Mouse (Mus musculus): ENCODE data around the gene Lrig1. TPM values are rescaled to one million over a fixed set of nuclear protein-coding genes. Genes with fewer than 3 reads are reported as not detected.

Gene Lrig1
- polyA plus RNA-seq, 1 experiment from 2014 or later, result 4.5 TPM

DNA sequence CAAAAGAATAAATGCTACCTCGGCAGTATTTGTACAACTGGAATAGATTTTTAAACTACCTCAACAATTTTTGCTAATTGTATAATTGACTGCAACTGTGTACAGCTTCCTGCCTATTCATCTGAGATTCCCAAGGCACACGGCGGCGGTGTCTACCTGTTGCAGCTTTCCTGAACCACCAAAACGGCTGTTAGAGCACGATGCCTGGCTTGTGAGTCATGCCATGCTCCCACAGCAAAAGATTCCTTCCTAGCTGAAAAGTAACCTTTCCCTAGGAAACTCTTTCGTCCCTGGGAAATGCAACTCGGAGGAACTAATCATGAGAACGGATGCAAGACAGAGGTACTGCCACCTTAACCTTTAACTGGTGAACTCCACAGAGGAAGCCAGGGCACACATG is 6.9 kb downstream of the Lrig1 start:
- peaks cover 4% of the 10 kb centered on the region for H3K4me1 ChIP-seq (ENCODE audit: control insufficient read depth, low read depth, low read length)
- H3K36me3 ChIP-seq (ENCODE audit: control insufficient read depth, insufficient read depth), result no peaks in the 10 kb centered on the region
- H3K27me3 ChIP-seq (ENCODE audit: control insufficient read depth, insufficient read depth, low read depth, low read length), result no peaks in the 10 kb centered on the region
- H3K27ac ChIP-seq (ENCODE audit: low read length), result no peak overlapping the region
- no peak overlapping the region for H3K4me2 ChIP-seq (ENCODE audit: low read depth, low read length)
- 74% methylated on average over 9 of the region's 9 CpGs for WGBS (ENCODE audit: insufficient replicate concordance)
- no peak overlapping the region for H3K4me3 ChIP-seq (ENCODE audit: low read depth, low read length)
- H3K9ac ChIP-seq (ENCODE audit: low read depth, low read length), result no peak overlapping the region
- no peaks in the 10 kb centered on the region for H3K9me3 ChIP-seq (replicated peaks; ENCODE audit: control insufficient read depth, low read length)
- ATAC-seq (ENCODE audit: low read depth), result no peak

DNA sequence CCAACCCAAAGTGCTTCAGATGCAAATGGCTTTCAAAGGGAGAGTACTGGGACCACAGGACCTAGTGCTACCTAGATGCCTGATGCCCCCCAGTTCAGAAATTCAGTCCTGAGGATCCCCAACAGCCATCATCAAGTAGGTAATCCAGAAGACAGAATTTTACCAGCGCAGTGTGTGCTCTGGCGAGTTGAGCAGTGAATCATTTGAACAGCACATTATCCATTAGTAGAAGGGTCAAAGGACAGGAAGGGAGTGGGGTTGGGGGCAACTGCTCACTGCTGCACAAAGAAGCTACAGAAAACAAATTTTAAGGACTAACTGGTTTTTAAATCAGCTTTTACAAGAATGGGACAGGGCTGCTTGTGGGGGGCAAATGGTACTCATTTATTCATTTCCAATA is 8.0 kb downstream of the Lrig1 start:
- WGBS (ENCODE audit: insufficient replicate concordance), result 69% methylated on average over 2 of the region's 2 CpGs
- H3K27ac ChIP-seq (ENCODE audit: low read length), result no peak overlapping the region
- H3K27me3 ChIP-seq (ENCODE audit: control insufficient read depth, insufficient read depth, low read depth, low read length), result no peaks in the 10 kb centered on the region
- H3K4me3 ChIP-seq (ENCODE audit: low read depth, low read length), result no peak overlapping the region
- no peak for ATAC-seq (ENCODE audit: low read depth)
- H3K36me3 ChIP-seq (ENCODE audit: control insufficient read depth, insufficient read depth), result no peaks in the 10 kb centered on the region
- H3K9ac ChIP-seq (ENCODE audit: low read depth, low read length), result no peak overlapping the region
- no peaks in the 10 kb centered on the region for H3K9me3 ChIP-seq (replicated peaks; ENCODE audit: control insufficient read depth, low read length)
- no peak overlapping the region for H3K4me2 ChIP-seq (ENCODE audit: low read depth, low read length)
- H3K4me1 ChIP-seq (ENCODE audit: control insufficient read depth, low read depth, low read length), result peaks cover 5% of the 10 kb centered on the region

DNA sequence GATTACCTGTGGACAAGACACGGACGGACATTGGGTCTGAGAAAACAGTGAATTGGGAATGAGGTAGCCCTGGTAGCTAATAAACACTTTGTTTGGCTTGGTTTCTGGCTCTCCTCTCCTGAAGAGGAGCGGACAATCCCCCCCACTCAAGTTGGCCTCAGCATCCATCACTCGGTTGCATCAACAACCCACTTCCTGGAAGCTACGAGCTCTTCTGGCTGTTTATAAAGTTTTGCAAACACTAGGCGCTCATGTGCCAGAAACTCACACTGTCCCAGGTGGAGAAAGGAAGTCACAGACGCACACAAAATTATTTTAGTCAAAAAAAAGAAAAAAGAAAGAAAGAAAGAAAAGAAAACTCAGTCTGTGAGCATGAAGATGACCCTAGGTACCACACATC is 9.7 kb downstream of the Lrig1 start:
- Histone ChIP-seq H3K4me3 (ENCODE audit: low read depth, low read length) (no peak overlapping the region), H3K9ac (ENCODE audit: low read depth, low read length) (no peak overlapping the region), H3K36me3 (ENCODE audit: control insufficient read depth, insufficient read depth) (no peaks in the 10 kb centered on the region), H3K4me2 (ENCODE audit: low read depth, low read length) (no peak overlapping the region), H3K27me3 (ENCODE audit: control insufficient read depth, insufficient read depth, low read depth, low read length) (no peaks in the 10 kb centered on the region), H3K9me3 (replicated peaks; ENCODE audit: control insufficient read depth, low read length) (no peaks in the 10 kb centered on the region), H3K27ac (ENCODE audit: low read length) (no peak overlapping the region), H3K4me1 (ENCODE audit: control insufficient read depth, low read depth, low read length) (peaks cover 20% of the 10 kb centered on the region)
- ATAC-seq (ENCODE audit: low read depth), result no peak
- WGBS (ENCODE audit: insufficient replicate concordance), result 40% methylated on average over 7 of the region's 7 CpGs

DNA sequence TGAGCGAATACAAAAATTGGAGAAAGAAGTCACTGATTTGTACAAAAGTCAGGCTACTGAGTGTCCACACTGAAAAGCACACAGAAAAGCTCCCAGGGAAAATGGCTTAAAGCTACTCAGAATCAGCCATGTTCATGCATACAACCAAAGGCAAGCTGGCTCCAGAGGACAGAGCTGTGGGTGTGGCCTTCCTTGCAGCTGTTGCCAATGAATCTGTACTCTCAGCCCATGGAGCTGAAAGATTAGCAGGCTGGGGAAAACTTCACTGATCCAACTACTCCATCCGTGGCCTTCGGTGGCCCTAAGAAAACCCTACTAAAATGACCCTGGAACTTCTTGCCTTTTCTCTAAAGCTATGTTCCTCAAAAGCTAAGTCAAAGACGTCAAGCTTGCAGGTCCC is 11.2 kb downstream of the Lrig1 start:
- no peaks in the 10 kb centered on the region for H3K36me3 ChIP-seq (ENCODE audit: control insufficient read depth, insufficient read depth)
- H3K4me1 ChIP-seq (ENCODE audit: control insufficient read depth, low read depth, low read length), result peaks cover 31% of the 10 kb centered on the region
- H3K4me2 ChIP-seq (ENCODE audit: low read depth, low read length), result no peak overlapping the region
- ATAC-seq (ENCODE audit: low read depth), result peak; percentile 44
- no peaks in the 10 kb centered on the region for H3K27me3 ChIP-seq (ENCODE audit: control insufficient read depth, insufficient read depth, low read depth, low read length)
- no peak overlapping the region for H3K27ac ChIP-seq (ENCODE audit: low read length)
- 58% methylated on average over 4 of the region's 4 CpGs for WGBS (ENCODE audit: insufficient replicate concordance)
- H3K4me3 ChIP-seq (ENCODE audit: low read depth, low read length), result no peak overlapping the region
- H3K9ac ChIP-seq (ENCODE audit: low read depth, low read length), result no peak overlapping the region
- no peaks in the 10 kb centered on the region for H3K9me3 ChIP-seq (replicated peaks; ENCODE audit: control insufficient read depth, low read length)

DNA sequence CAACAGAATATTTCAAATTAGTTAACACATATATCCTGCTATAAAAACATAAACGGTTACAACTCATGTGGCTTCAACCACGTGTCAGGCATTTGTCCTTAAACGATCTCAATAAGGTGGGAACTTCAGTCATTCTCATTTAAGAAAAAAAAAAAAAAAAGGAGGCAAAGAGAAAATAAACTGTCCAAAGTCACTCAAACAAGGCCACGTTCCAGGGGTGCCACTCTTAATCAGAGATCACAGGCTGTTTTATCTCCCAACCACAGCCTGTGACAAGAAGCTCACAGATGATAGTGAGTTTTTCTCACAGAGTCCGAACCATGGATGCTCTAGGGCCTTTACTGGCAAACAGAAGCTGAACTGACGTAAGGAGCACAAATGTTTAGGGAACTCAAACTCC is 13.9 kb downstream of the Lrig1 start:
- peak overlapping the region; percentile 54; the same call in 1 of the 2 replicates for H3K27ac ChIP-seq (ENCODE audit: low read length)
- no peaks in the 10 kb centered on the region for H3K9me3 ChIP-seq (replicated peaks; ENCODE audit: control insufficient read depth, low read length)
- no peak overlapping the region for H3K9ac ChIP-seq (ENCODE audit: low read depth, low read length)
- H3K27me3 ChIP-seq (ENCODE audit: control insufficient read depth, insufficient read depth, low read depth, low read length), result no peaks in the 10 kb centered on the region; the same call in 1 of the 2 replicates
- no peak overlapping the region for H3K4me3 ChIP-seq (ENCODE audit: low read depth, low read length)
- peak; percentile 83 for ATAC-seq (ENCODE audit: low read depth)
- peaks cover 48% of the 10 kb centered on the region for H3K4me1 ChIP-seq (ENCODE audit: control insufficient read depth, low read depth, low read length)
- 31% methylated on average over 6 of the region's 6 CpGs for WGBS (ENCODE audit: insufficient replicate concordance)
- H3K4me2 ChIP-seq (ENCODE audit: low read depth, low read length), result peak overlapping the region; percentile 10; the same call in 1 of the 2 replicates
- H3K36me3 ChIP-seq (ENCODE audit: control insufficient read depth, insufficient read depth), result no peaks in the 10 kb centered on the region

DNA sequence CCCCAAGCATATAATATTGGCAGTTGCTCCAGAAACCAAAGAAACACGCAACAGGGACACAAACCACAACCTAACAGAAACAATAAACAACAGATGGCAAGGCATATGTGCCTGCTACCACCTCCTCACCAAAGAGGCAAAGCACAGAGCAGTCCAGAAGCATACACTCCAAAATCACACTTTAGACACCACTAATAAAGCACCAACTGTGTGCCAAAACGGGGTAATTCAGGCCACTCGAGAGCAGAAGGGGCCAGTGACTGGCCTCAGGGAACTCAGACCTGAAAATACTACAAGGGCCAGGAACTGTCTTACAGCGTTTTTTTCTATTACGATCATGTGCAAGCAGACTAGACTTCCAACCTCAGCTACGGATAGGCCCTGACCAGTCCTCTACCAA is 14.3 kb downstream of the Lrig1 start:
- H3K27ac ChIP-seq (ENCODE audit: low read length), result peak overlapping the region; percentile 54

DNA sequence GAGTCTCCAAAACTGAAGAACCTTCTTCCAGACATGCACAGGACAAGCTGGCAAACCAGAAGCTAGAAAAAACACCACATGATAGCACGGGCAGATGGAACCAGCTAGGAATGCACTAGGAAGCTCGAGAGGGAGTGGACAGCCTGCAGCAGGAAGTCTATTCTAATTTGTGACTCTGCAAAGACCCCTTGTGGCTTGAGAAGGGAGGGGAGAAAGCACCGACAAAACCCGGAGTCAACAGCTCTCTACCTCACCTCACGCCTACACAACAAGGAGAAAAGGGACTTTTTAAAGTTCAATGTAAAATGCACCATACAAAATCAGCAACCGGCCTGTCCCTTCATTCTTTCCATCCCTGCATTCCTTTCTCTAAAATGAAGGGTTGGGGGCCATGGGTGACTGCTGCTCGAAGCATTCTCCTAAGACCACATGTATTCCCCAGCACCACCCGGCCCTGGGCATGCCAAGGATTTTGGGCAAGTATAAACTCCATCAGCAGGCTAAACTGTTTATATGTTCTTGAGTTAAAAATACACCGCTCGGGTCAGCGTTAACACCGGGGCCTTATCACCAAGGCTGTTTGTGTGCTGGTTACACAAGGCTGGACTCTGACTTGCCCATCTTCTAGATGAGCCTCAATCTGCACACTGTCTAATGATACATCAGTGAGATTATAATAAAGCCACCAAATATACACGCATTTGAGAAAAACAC is 15.0 kb downstream of the Lrig1 start:
- no peak overlapping the region for H3K4me3 ChIP-seq (ENCODE audit: low read depth, low read length)
- no peak overlapping the region for H3K9ac ChIP-seq (ENCODE audit: low read depth, low read length)
- H3K9me3 ChIP-seq (replicated peaks; ENCODE audit: control insufficient read depth, low read length), result no peaks in the 10 kb centered on the region
- no peaks in the 10 kb centered on the region for H3K36me3 ChIP-seq (ENCODE audit: control insufficient read depth, insufficient read depth)
- peaks cover 52% of the 10 kb centered on the region for H3K4me1 ChIP-seq (ENCODE audit: control insufficient read depth, low read depth, low read length)
- no peak for ATAC-seq (ENCODE audit: low read depth)
- no peak overlapping the region for H3K4me2 ChIP-seq (ENCODE audit: low read depth, low read length)
- 0 out of 2 replicates have a peak overlapping the region, but pooled peaks have one; percentile 2 for H3K27ac ChIP-seq (ENCODE audit: low read length)
- 37% methylated on average over 13 of the region's 13 CpGs for WGBS (ENCODE audit: insufficient replicate concordance)
- H3K27me3 ChIP-seq (ENCODE audit: control insufficient read depth, insufficient read depth, low read depth, low read length), result no peaks in the 10 kb centered on the region; the same call in 1 of the 2 replicates

More for the DNA sequence above, 14.3 kb downstream of the Lrig1 start:
- Histone ChIP-seq H3K9ac (ENCODE audit: low read depth, low read length) (no peak overlapping the region), H3K4me1 (ENCODE audit: control insufficient read depth, low read depth, low read length) (peaks cover 52% of the 10 kb centered on the region), H3K9me3 (replicated peaks; ENCODE audit: control insufficient read depth, low read length) (no peaks in the 10 kb centered on the region), H3K4me2 (ENCODE audit: low read depth, low read length) (no peak overlapping the region), H3K36me3 (ENCODE audit: control insufficient read depth, insufficient read depth) (no peaks in the 10 kb centered on the region), H3K4me3 (ENCODE audit: low read depth, low read length) (no peak overlapping the region), H3K27me3 (ENCODE audit: control insufficient read depth, insufficient read depth, low read depth, low read length) (no peaks in the 10 kb centered on the region; the same call in 1 of the 2 replicates)
- ATAC-seq (ENCODE audit: low read depth), result no peak
- WGBS (ENCODE audit: insufficient replicate concordance), result 63% methylated on average over 6 of the region's 6 CpGs

DNA sequence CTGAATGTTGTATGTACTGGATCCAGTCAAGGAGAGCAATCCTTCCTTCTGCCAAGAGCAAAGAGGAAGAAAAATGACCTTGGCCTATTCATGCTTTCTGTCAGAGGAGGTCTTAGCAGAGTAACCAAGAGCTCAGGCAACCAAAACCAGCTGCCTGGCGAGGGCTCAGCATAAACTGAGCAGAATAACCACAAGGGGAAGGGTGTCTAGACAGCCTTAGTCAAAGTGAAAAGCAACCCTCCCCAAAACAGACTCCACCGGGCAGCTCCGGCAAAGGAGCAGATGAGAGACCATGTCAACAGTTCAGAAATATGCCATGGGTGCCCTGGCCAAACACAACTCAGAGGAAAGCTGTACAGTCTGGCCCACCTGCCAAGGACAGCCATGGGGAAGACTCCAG is 16.3 kb downstream of the Lrig1 start:
- no peak overlapping the region for H3K9ac ChIP-seq (ENCODE audit: low read depth, low read length)
- H3K4me2 ChIP-seq (ENCODE audit: low read depth, low read length), result no peak overlapping the region
- peaks cover 50% of the 10 kb centered on the region for H3K4me1 ChIP-seq (ENCODE audit: control insufficient read depth, low read depth, low read length)
- ATAC-seq (ENCODE audit: low read depth), result no peak
- no peaks in the 10 kb centered on the region for H3K9me3 ChIP-seq (replicated peaks; ENCODE audit: control insufficient read depth, low read length)
- no peak overlapping the region for H3K27ac ChIP-seq (ENCODE audit: low read length)
- 61% methylated on average over 3 of the region's 3 CpGs for WGBS (ENCODE audit: insufficient replicate concordance)
- no peak overlapping the region for H3K4me3 ChIP-seq (ENCODE audit: low read depth, low read length)
- no peaks in the 10 kb centered on the region for H3K36me3 ChIP-seq (ENCODE audit: control insufficient read depth, insufficient read depth)
- no peaks in the 10 kb centered on the region; the same call in 1 of the 2 replicates for H3K27me3 ChIP-seq (ENCODE audit: control insufficient read depth, insufficient read depth, low read depth, low read length)

DNA sequence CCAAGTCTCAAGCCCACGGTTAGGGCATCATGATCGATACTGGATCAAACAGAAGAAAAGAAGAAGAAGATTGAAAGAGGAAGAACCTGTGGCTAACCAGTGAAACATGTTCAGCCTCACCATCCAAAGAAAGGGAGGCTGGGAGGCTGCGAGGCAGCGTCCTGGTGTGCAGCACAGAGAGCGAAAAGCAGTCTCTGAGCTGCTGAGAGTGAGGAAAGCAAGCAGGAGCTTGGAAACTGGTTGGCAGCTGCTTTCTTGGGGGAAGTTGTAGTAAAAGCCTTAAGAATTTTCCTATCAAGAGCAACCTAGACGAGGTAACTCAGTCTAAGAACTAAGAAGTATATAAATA is 17.7 kb downstream of the Lrig1 start:
- no peaks in the 10 kb centered on the region for H3K36me3 ChIP-seq (ENCODE audit: control insufficient read depth, insufficient read depth)
- no peaks in the 10 kb centered on the region; the same call in 1 of the 2 replicates for H3K27me3 ChIP-seq (ENCODE audit: control insufficient read depth, insufficient read depth, low read depth, low read length)
- H3K4me1 ChIP-seq (ENCODE audit: control insufficient read depth, low read depth, low read length), result peaks cover 54% of the 10 kb centered on the region
- no peak overlapping the region for H3K4me2 ChIP-seq (ENCODE audit: low read depth, low read length)
- WGBS (ENCODE audit: insufficient replicate concordance), result 38% methylated on average over 6 of the region's 6 CpGs
- no peak for ATAC-seq (ENCODE audit: low read depth)
- H3K9ac ChIP-seq (ENCODE audit: low read depth, low read length), result no peak overlapping the region
- no peak overlapping the region for H3K4me3 ChIP-seq (ENCODE audit: low read depth, low read length)
- no peaks in the 10 kb centered on the region for H3K9me3 ChIP-seq (replicated peaks; ENCODE audit: control insufficient read depth, low read length)
- H3K27ac ChIP-seq (ENCODE audit: low read length), result no peak overlapping the region

Measured in liver, embryonic 16.5 days (tissue).